Mouse (Mus musculus) thymus, postnatal 25 days (tissue): ENCODE results near the gene Ints2.
"Not testable (repeated sequence)": the region's sequence is repeated elsewhere in the genome, so short reads cannot be mapped to it uniquely, and the experiment has no call there.

Experiments used
- DNase-seq: peaks from one replicate; pipeline ENCODE4 v3.0.0; 2022

The Ints2 gene

GRCm38 (mm10) chr11:86257460-86258076 lies at the start of gene Ints2:
Gene Ints2, minus strand, starts transcription at chr11:86257575.
- DNase-seq: peak; percentile 93

- DNase-seq: not testable (repeated sequence)
These were observed 34.8 kb upstream of the Ints2 start for GRCm38 (mm10) chr11:86292201-86292600.

GRCm38 (mm10) chr11:86291714-86292113 lies 34.3 kb upstream of the Ints2 start:
- no peak for DNase-seq

GRCm38 (mm10) chr11:86285729-86286128 lies 28.4 kb upstream of the Ints2 start:
- no peak for DNase-seq

GRCm38 (mm10) chr11:86278442-86279102 lies 21.2 kb upstream of the Ints2 start:
- no peak for DNase-seq

GRCm38 (mm10) chr11:86257054-86257453 lies 321 bp downstream of the Ints2 start:
- DNase-seq: no peak

- no peak for DNase-seq
These were observed 4.0 kb downstream of the Ints2 start for GRCm38 (mm10) chr11:86253342-86253741.

GRCm38 (mm10) chr11:86232446-86232845 lies 24.9 kb downstream of the Ints2 start:
- no peak for DNase-seq

GRCm38 (mm10) chr11:86231781-86232350 lies 25.5 kb downstream of the Ints2 start:
- DNase-seq: no peak

GRCm38 (mm10) chr11:86226646-86227180 lies 30.7 kb downstream of the Ints2 start:
- no peak for DNase-seq

GRCm38 (mm10) chr11:86225761-86226160 lies 31.6 kb downstream of the Ints2 start:
- DNase-seq: no peak

GRCm38 (mm10) chr11:86211803-86212202 lies 45.6 kb downstream of the Ints2 start:
- DNase-seq: no peak

- no peak for DNase-seq
These were observed 48.3 kb downstream of the Ints2 start for GRCm38 (mm10) chr11:86209123-86209522.

GRCm38 (mm10) chr11:86205876-86206275 lies 51.5 kb downstream of the Ints2 start:
- DNase-seq: no peak

GRCm38 (mm10) chr11:86205031-86205430 lies 52.3 kb downstream of the Ints2 start:
- no peak for DNase-seq

GRCm38 (mm10) chr11:86201901-86202675 lies 55.3 kb downstream of the Ints2 start:
- DNase-seq: peak; percentile 30

GRCm38 (mm10) chr11:86201037-86201786 lies 56.2 kb downstream of the Ints2 start, which contains the start of gene Brip1:
Gene Brip1, minus strand, starts transcription at chr11:86201193.
- peak; percentile 94 for DNase-seq

- no peak for DNase-seq
These were observed 56.8 kb downstream of the Ints2 start for GRCm38 (mm10) chr11:86200460-86201021.

- no peak for DNase-seq
These were observed 57.6 kb downstream of the Ints2 start for GRCm38 (mm10) chr11:86199733-86200132.

- not testable (repeated sequence) for DNase-seq
These were observed 72.2 kb downstream of the Ints2 start for GRCm38 (mm10) chr11:86185224-86185623.

GRCm38 (mm10) chr11:86175833-86176232 lies 81.5 kb downstream of the Ints2 start:
- DNase-seq: no peak

GRCm38 (mm10) chr11:86174173-86174572 lies 83.2 kb downstream of the Ints2 start:
- DNase-seq: peak; percentile 63
